Mouse (Mus musculus) ES-E14 (cell line): ENCODE measurements around the gene Maff.

Experiments
- CHD2 ChIP-seq: IDR thresholded peaks from 2 replicates; pipeline ENCODE4 v1.6.1; 2014; ENCODE audit warnings: mild to moderate bottlenecking, low read depth, low read length, inconsistent platforms
- MAFK ChIP-seq: IDR thresholded peaks from 2 replicates; pipeline ENCODE4 v1.6.1; 2014; ENCODE audit warnings: mild to moderate bottlenecking, low read depth, low read length, inconsistent platforms; ENCODE audit not compliant: insufficient read depth
- ZNF384 ChIP-seq: IDR thresholded peaks from 2 replicates; pipeline ENCODE4 v1.6.1; 2012; ENCODE audit warnings: low read depth, low read length, inconsistent platforms

- TF ChIP-seq CHD2, result no peak
- TF ChIP-seq MAFK, result no peak
- no peak for TF ChIP-seq ZNF384
Measured at GRCm38 (mm10) chr15:79330521-79330920, 15.9 kb upstream of the Maff start.
